Mouse (Mus musculus): ENCODE results near the gene Scgb1b10.
"Not testable (repeated sequence)": the region's sequence is repeated elsewhere in the genome, so short reads cannot be mapped to it uniquely, and the experiment has no call there.

Scgb1b10 gene

DNA sequence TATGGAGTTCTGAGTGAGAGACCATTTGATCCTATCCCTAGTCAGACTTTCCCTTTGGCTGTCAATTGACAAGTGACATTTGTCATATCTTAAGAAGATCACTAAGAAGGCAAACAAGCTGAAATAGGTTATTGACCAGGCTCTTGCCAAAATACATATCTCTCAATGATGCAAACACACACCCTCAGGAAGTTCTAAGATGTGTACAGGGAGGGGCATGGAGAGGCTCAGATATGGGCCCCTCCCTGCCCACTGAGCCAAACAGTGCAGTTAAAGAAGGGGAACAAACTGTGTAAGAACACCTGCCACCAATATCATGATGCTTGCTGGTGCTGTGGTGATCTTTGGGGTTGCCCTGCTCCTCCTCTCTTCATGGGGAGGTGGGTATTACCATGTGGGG, at the start of gene Scgb1b10:
Gene Scgb1b10, plus strand, starts transcription at position 301 of the 400 bp plus-strand sequence.
- CTCF ChIA-PET, result not testable (repeated sequence)
